ENCODE assay signal across 11 mouse cellular contexts in the genomic region with DNA sequence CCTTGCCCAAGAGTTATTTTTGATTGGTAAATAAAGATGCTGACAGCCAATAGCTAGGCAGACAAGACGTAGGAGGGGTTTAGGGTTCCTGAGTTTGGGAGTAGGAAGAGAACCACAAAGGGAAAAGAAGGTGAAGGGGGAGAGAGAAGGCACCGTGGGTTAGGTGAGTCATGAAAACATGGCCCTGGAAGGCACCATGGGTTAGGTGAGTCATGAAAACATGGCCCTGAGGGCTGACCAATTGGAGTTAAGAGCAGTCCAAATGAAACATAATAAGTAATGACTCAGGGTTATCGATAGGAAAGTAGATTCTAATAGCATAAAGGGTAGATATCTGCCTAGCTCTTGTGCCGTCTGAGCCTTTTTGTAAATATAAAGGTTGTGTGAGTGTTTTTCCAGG.
"Had no signal": no experiment of that assay in that cellular context is flagged by ENCODE, and none has a peak within 500 bp of the region (broad histone marks: within the 10 kb centered on the region; RNA-seq: fewer than 3 reads in every experiment).

No protein-coding gene starts in this region.

- H3K27me3 ChIP-seq: limb, embryonic 15.5 days; liver, embryonic 12.5 days; lung, embryonic 15.5 days; midbrain, embryonic 15.5 days; neural tube, embryonic 12.5 days; stomach, embryonic 15.5 days had no signal

- H3K9me3 ChIP-seq: limb, embryonic 15.5 days; liver, embryonic 12.5 days; lung, embryonic 15.5 days; megakaryocyte, embryonic 14.5 days; midbrain, embryonic 15.5 days; neural tube, embryonic 12.5 days; stomach, embryonic 15.5 days had no signal

- H3K4me2 ChIP-seq: limb, embryonic 15.5 days; liver, embryonic 12.5 days; lung, embryonic 15.5 days; midbrain, embryonic 11.5 days; midbrain, embryonic 15.5 days; neural tube, embryonic 12.5 days; stomach, embryonic 15.5 days had no signal

- H3K36me3 ChIP-seq: limb, embryonic 15.5 days; liver, embryonic 12.5 days; lung, embryonic 15.5 days; midbrain, embryonic 15.5 days; neural tube, embryonic 12.5 days; stomach, embryonic 15.5 days had no signal

- H3K27ac ChIP-seq: limb, embryonic 15.5 days; liver, embryonic 12.5 days; lung, embryonic 15.5 days; macrophage; midbrain, embryonic 15.5 days; neural tube, embryonic 12.5 days; stomach, embryonic 15.5 days had no signal

- H3K4me3 ChIP-seq: limb, embryonic 15.5 days; liver, embryonic 12.5 days; lung, embryonic 15.5 days; megakaryocyte, embryonic 14.5 days; midbrain, embryonic 15.5 days; neural tube, embryonic 12.5 days; stomach, embryonic 15.5 days had no signal

- H3K4me1 ChIP-seq: limb, embryonic 15.5 days; liver, embryonic 12.5 days; lung, embryonic 15.5 days; megakaryocyte, embryonic 14.5 days; midbrain, embryonic 15.5 days; neural tube, embryonic 12.5 days; stomach, embryonic 15.5 days had no signal

- H3K9ac ChIP-seq: limb, embryonic 15.5 days; liver, embryonic 12.5 days; lung, embryonic 15.5 days; midbrain, embryonic 15.5 days; neural tube, embryonic 12.5 days; stomach, embryonic 15.5 days had no signal

- DNase-seq: layer of hippocampus, adult 9-11 months; layer of hippocampus, postnatal 36 days had no signal

- ATAC-seq: liver, embryonic 12.5 days; midbrain, embryonic 15.5 days had no signal
